Mouse (Mus musculus) embryo, embryonic 11.5 days (tissue): Measurements from ENCODE around the gene Prdm5.

Experiments
- DNase-seq: peaks from one replicate; pipeline ENCODE4 v3.0.0-alpha.2; 2012; ENCODE audit warnings: low read depth, low spot score

The Prdm5 gene

DNA sequence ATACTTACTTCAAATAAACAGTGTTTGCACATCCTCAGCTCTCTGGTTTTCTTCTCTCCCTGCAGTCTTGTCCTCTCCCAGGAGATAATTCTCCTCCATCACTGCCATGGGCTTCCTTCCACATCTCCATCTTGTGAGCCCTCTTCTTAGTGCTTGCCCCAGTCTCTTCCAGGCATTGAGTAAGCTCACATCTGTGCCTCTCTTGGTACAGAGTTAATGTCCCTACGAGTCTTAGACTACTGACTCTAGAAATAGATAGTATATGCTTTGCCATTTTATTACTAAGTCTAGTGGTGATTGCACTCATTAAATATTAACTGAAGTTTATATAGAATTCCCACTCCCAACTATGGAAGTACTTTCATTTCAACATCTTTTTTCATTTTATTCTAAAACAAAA, 154.0 kb downstream of the Prdm5 start:
- no peak for DNase-seq

DNA sequence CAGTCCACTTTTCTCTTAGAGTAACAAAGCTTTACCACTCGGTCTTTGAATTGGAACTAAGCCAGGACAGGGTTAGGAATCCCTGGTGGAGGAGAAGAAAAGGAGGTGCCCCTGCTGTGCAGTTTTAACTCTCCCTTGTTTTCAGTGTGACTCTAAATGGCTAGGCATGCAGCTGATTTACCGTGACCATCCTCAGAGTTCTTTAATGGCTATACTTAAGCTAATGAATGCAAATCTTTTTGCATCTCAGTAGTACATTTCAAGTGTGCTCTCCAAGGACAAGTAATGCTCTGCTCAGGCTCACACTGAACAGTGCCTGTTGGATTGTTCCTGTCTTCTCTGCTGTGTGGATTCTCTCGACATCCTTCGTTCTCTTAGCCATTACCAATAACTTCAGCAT, 154.4 kb downstream of the Prdm5 start:
- DNase-seq, result no peak

DNA sequence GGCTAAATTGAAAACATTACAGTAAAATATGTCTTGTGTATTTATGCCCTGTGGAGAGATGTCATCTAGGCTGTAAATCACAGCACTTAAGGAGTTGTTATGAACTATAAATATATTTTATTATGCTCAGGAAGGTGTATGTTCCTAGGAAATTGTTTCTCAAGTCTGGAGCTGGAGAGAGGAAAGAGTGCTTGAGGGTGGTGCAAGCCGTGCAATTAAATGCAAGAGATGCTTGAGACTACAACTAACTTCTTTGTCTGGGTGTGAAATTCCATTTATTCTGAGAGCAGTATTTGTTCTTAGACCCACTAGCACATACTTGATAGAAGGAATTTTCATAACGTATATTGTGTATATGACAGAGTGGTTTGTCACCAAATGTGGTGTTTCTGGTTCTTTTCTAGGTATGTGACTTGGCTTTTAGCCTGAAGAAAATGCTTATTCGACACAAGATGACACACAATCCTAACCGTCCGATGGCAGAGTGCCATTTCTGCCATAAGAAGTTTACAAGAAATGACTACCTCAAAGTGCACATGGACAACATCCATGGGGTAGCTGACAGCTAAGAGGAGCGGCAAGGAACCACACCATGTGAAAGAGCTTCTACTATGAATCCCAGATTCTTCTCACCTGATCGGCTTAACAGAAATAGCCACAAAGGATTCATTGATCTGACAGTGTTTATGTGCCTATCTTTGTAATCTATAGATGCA, 156.9 kb downstream of the Prdm5 start:
- DNase-seq, result no peak

DNA sequence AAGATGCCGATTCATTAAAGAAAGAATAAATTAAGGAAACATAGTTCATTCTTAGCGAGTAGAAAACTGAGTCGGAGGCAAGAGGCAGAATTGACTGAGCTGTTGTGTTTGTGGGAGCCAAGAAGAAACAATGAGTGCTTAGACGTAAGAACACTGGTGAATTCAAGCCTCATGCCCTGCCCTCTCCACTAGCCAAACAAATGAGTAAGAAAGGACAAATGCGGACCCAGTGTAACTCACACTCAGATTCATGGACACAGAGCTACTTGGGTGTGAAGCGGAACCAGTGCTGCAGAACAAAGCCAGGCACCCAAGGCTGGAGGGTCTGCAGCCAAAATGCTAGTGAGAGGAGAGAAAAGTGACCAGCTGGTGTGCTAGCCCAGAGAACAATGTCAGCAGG, 171.7 kb downstream of the Prdm5 start:
- no peak for DNase-seq

DNA sequence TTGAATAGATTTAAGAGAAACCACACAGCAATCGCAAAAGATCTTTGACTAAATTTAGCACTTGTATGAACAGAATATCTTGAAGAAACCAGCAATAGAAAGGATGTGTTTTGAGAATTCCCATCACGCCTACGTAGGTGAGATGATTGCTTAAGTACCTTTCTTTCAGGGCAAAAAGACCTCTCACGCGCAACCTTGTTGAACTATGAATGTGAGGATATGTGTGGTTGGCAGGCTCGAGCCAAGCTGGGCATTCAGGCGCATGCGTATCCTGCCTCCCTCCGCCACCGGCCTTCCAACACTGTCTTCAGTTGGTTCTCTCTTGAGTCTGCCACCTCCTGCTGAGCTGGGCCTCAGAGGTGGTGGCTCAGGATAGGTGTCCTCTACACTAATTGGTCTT, 173.5 kb downstream of the Prdm5 start, which contains the start of gene 4930544G11Rik:
Gene 4930544G11Rik (plus strand): TSS at position 301 of the 400 bp plus-strand sequence.
- no peak for DNase-seq

DNA sequence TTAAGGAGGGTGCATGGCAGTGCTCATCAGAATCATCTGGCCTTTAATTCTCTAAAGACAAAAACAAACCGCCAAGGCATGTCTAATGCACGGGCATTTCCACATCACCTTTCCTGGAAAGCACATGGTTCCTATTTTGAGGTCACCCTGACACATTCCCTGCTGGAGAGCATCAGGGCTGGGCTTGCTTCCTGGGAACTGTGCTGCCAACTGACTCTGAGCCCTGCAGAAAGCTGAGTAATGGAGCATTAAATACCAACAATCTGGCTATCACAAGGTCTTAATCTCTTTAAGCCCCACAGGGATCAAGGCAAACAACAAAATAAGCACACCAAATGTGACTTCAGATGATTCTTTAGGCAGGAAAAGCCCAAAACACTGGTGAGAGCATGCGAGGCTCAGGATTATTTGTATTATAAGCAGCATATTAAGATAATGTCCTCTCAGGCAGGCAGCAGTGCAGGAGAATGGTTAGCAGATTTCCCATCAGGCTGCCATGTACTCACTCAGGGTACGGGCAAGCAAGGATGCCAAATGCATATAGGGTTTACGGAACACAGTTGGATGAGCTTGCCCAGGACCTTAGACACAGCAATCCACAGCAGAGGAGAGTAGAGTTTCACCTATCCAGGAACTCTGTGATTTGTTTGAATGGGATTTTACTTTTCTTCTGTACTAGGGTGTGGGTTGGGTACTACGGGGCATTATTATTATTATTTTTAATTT, 190.8 kb downstream of the Prdm5 start:
- DNase-seq, result no peak

DNA sequence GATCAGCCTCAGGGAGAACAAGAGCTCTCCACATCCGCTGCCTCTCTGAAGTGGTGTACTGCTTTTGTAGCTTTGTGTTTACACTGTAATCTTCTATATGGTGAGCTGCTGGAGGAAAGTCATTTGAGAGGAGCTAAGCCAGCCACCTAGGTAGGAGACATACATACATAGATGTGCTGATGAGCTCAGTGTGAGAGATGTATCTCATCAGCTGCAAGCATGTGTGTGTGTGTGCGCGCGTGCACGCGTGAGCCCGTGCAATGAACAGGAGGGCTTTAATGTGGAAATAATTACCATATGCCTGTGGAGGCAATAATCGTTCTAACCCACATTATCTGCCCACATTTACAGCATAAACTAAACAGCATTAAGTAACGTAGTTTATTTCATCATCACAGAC, 191.6 kb downstream of the Prdm5 start:
- no peak for DNase-seq
